Mouse (Mus musculus): ENCODE data around the gene Dcaf1.

GRCm38 (mm10) chr9:106903099-106903790 is 81.6 kb downstream of the Dcaf1 start:
- TF ChIP-seq FLI1 (IDR thresholded peaks at IDR 0.05; ENCODE audit: low read length): no peak
- TF ChIP-seq GATA1 (IDR thresholded peaks at IDR 0.05; ENCODE audit: borderline replicate concordance, low read length): no peak

All from megakaryocyte, embryonic 14.5 days (primary cell).